Mouse (Mus musculus) splenic B cell, adult 2 months (primary cell): ENCODE measurements around the gene Gpr146.
"Not testable (repeated sequence)": the region's sequence is repeated elsewhere in the genome, so short reads cannot be mapped to it uniquely, and the experiment has no call there.

Experiments
- DNase-seq: peaks from one replicate; pipeline ENCODE4 v3.0.0-alpha.2; 2011; ENCODE audit warnings: low read depth, low spot score
- H3K27me3 ChIP-seq: 2 replicates; pipeline ENCODE4 v1.6.1; 2012; ENCODE audit warnings: mild to moderate bottlenecking, low read length, moderate library complexity, mixed read lengths; ENCODE audit not compliant: control insufficient read depth, poor library complexity, insufficient read depth, severe bottlenecking
- H3K36me3 ChIP-seq: 2 replicates; pipeline ENCODE4 v1.6.1; 2012; ENCODE audit warnings: mild to moderate bottlenecking, low read length, moderate library complexity, mixed read lengths; ENCODE audit not compliant: control insufficient read depth, poor library complexity, insufficient read depth, severe bottlenecking

Gpr146 gene

DNA sequence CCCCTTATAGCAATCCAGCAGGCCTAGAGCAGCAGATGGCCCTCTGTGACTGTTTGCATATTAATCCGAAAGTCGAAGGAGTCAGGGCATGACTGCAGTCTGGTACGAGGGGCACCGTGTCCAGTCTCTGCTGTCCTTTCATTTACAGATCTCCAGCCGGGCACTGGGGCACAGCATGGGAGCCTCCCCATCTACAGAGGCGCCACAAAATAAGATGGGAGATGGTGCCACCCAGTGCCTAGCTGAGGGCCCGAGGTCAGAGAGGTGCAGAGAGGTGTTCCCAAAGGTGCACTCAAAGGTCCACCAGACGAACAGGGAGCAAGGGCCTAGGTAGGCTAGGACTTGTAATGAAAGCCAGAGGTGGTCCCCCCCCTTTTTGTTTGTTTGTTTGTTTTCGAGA is 5.7 kb downstream of the Gpr146 start:
- no peaks in the 10 kb centered on the region; the same call in 1 of the 2 replicates for H3K36me3 ChIP-seq
- H3K27me3 ChIP-seq, result no peaks in the 10 kb centered on the region
- DNase-seq, result no peak

DNA sequence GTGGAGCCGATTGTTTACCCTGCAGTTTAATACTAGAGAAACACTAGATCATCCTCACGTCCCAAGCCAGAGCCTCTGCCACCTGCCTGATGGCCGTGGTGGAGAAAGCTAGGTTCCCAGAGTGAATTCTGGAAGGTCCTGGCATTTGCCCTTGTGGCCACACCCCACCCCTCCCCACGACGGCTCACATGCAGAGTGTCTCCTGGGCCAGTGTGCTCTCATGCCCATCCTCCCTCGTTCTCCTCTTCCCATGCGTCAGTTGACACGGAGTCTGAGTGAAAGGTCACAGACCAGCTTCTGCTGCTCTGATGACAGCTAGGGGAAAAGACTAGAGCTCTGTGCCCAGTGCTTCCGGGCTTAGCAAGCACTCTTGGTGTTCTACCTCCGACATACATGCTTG is 7.0 kb downstream of the Gpr146 start:
- DNase-seq, result no peak
- Histone ChIP-seq H3K27me3 (no peaks in the 10 kb centered on the region), H3K36me3 (no peaks in the 10 kb centered on the region; the same call in 1 of the 2 replicates)

DNA sequence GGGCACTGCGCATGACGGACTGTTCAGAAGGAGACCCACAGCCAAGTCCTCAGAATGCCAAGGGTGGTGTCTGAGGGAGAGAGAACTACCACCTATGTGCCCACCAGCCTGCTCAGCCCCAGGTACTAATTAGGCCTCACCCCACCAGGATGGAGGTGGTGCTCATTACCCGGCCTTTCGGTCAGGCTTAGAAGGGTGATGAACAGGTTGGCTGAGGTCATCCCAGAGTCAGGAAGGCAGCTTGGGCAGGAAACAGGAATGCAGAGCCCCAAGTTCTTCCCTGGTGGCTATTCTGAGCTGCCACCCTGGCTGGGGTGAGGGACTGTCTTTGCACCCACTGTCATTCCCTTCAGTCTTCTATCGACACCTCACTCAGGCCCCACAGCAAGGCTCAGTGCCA is 8.6 kb downstream of the Gpr146 start:
- DNase-seq, result no peak
- Histone ChIP-seq H3K27me3 (no peaks in the 10 kb centered on the region), H3K36me3 (no peaks in the 10 kb centered on the region; the same call in 1 of the 2 replicates)

DNA sequence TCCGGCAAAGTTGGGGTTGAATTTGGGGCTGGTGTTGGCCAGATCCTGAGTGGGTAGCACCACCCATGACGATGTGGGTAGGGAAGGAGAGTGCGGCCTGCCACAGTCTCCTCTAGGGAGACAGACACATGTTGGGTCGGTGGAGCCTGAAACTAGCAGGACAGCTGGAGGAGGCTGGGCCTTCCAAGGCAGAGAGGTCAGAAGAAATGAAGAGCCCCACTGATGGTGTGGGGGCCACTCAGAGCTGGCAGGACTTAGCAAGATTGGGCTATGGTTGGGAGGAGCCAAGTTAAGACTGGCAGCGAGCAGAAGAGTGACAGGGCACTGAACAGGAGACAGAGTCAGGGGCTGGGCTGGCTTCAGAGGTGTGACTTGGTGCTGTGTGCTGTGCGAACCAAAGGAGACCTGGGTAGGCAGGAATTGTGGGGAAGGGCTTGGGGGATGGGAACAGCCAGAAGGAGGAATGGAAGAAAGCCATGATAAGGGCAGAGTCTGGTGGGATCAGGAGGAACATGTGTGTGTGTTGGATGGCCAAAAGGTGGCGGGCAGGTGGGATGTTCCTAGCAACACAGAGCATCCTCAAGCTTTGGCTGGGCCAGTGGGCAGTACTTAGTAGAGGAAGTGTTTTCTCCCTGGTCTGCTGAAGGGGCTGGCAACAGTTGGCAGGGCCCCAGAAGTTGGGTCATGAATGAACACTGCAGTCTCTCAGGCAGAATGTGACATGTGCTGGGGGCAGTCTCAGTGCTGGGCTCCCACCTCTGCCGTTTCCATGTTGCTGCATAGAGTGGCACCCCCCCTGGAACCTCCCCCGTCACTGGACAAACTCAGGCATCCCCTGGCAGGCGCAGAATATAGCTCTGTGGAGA is 10.1 kb downstream of the Gpr146 start:
- Histone ChIP-seq H3K27me3 (no peaks in the 10 kb centered on the region), H3K36me3 (no peaks in the 10 kb centered on the region; the same call in 1 of the 2 replicates)
- DNase-seq, result no peak

DNA sequence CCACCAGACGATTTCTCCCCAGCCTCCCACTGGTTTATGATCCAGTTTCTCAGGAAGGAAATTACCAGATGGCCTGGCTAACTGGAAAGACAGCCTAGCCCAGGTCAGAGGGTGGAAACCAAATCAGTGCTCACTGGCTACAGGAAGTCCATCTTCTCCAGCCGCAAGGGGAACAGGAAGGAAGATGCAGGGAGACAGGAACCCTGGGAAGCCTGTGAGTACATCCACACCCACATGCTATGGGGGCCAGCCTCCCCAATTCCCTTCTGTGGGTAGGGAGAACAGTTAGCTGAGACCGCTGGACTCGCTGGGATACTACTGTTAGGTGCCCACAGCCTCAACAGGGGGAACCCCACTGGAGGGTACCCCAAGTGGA is 10.7 kb downstream of the Gpr146 start:
- Histone ChIP-seq H3K27me3 (no peaks in the 10 kb centered on the region), H3K36me3 (peaks cover 4% of the 10 kb centered on the region)
- no peak for DNase-seq

DNA sequence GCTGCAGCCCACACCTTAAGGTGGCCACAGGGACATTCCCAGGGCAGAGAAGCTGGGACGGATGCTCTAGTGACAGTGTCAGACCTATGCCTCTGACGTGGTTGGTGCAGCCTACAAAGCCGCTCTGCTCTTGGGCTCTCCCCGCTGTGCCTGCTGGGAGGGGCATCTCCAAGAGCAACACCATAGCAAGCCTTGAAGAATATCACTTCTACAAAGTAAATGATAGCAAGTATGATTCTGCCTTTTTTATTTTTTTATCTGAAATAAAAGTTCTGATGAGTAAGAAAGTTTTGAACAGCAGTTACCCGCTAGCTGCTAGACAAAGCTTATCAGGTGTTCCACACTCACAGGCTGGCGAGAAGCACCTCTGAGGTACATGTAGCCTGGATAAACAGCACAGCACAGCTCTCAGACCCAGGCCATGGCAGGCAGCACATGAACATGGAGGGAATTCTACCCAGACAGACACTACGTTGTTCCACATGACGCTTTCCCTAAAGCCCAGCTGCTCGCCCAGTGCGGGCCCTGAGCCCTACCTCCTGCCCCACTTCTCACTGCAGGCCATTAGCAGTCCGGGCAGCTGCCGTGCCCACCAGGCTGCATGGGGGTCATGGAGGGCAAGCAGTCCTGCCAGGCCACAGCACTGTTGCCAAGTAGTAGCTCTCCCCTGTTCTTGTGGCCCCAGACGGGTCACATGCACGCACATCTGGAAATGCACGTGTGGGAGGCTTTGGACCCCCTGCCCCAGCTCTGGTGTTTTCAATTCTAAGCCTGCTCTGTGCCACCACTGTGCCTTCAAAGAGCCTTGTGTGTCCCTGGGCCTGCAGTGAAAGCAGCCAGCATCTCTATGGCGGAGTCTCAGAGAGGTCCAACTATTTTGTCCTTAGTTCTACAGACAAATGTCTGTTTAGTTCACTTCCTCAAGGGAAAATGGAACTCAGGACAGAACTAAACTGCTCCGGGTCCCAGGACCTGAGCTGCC is 11.5 kb downstream of the Gpr146 start:
- H3K27me3 ChIP-seq, result no peaks in the 10 kb centered on the region
- no peak for DNase-seq
- H3K36me3 ChIP-seq, result peaks cover 4% of the 10 kb centered on the region

DNA sequence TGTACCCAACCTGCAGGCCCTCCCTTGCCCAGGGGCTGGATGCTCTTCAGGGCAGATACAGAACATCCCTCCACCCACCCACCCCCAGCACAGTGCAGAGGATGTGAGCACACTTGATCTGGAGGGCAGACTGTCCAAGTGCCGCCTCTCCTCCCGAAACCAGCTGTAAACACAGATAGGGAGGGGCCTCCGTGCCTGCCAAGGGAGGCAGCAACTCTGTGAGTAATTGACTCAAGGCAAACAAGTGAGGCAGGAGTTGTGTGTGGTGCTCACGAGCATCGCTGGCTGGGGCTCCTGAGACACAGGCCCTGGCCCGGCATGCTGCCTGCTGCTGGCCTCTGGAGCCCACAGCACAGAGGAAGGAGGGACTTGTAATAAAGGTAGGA is 12.2 kb downstream of the Gpr146 start:
- H3K27me3 ChIP-seq, result no peaks in the 10 kb centered on the region
- no peak for DNase-seq
- H3K36me3 ChIP-seq, result peaks cover 4% of the 10 kb centered on the region

DNA sequence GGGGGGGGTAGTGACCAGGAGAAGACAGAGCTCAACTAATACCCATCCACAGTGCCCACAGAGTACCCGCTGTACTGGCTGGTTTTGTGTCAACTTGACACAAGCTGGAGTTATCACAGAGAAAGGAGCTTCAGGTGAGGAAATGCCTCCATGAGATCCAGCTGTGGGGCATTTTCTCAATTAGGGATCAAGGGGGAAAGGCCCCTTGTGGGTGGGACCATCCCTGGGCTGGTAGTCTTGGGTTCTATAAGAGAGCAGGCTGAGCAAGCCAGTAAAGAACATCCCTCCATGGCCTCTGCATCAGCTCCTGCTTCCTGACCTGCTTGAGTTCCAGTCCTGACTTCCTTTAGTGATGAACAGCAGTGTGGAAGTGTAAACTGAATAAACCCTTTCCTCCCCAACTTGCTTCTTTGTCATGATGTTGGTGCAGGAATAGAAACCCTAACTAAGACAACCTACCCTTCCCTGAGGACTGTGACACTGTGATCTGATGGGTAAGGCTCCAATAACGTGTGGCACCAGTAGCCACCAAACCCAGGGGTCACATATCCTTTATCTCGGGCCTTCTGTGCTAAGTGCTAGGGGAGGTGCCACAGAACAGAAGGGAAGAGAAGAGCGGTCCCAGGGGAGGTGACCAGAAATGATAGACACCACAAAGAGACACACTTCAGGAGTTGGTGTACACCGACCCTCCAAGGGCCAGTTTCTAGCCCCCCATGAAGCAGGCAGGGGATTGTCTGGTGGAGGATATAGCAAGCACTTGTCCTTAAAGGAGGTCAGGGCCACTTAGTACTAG is 13.0 kb downstream of the Gpr146 start:
- H3K36me3 ChIP-seq, DNase-seq, H3K27me3 ChIP-seq: not testable (repeated sequence)

DNA sequence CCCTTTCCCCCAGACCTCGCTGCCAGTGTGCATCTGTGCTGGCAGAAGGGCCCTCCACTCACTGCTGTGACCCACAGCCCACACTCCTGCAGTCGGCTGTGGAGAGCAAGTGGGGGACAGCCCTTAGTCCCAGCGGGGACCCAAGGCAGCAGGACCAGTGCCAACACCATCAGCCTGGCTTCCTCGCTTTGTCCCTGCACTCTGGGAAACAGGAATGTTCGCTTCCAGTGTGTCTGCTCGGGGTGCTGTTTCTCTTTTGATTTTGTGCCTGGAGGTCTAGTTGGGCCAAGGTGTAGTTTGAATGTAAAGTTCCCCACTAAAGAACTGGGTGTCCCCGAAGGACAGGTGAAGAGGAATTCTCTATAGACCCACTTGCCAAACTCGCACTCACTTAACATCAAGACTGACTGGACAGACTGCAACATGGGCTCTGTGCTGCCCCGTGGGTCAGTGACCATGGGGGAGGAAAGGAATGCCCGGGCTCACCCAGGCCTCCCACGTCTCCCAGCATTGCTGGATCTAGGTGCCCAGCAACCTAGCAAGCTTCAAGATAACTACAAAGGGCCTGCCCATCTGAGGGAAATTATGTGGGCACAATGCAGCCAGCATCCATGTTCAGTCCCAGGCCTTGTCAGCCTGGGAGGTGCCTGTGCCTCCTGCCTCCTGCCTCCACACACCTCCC is 14.0 kb downstream of the Gpr146 start:
- H3K36me3 ChIP-seq, result peaks cover 7% of the 10 kb centered on the region
- no peak for DNase-seq
- no peaks in the 10 kb centered on the region for H3K27me3 ChIP-seq

DNA sequence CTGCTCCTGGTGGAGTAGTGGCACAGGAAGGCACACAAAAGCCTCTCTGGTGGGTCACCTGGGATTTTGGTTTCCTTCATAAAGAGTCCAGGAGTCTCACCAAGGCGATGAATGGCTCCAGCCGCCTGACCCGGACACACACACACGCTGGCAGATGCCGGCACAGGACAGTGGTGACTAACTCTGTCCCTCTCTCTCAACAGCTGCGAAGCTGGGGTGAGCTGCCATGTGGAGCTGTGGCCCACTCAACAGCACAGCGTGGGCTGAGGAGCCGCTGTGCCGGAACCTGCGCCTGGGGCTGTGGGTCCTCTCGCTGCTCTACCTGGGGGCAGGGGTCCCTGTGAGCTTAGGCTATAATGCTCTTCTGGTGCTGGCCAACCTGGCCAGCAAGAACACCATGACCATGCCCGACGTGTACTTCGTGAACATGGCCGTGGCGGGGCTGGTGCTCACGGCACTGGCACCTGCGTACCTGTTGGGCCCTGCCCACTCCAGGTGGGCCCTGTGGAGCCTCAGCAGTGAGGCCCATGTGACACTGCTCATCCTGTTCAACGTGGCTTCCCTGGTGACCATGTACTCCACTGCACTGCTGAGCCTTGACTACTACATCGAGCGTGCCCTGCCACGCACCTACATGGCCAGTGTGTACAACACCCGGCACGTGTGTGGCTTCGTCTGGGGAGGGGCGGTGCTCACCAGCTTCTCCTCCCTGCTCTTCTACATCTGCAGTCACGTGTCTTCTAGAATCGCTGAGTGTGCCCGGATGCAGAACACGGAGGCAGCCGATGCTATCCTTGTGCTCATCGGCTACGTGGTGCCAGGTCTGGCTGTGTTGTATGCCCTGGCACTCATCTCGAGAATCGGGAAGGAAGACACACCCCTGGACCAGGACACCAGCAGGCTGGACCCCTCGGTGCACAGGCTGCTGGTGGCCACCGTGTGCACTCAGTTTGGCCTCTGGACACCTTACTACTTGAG is 15.0 kb downstream of the Gpr146 start:
- peaks cover 7% of the 10 kb centered on the region for H3K36me3 ChIP-seq
- no peak for DNase-seq
- no peaks in the 10 kb centered on the region for H3K27me3 ChIP-seq

DNA sequence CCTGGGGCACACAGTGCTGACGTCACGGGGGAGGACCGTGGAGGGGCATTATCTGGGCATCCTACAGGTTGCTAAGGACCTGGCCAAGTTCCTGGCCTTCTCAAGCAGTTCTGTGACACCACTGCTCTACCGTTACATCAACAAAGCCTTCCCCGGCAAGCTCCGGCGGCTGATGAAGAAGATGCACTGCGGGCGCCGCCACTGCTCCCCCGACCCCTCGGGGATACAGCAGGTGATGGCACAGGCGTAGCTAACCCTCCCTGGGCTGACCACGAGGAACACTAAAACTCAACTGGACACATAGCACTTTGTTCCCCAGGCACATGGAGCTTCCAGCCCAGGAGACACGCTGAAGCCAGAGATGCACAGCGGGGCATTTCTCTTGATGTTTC is 15.7 kb downstream of the Gpr146 start:
- Histone ChIP-seq H3K27me3 (no peaks in the 10 kb centered on the region), H3K36me3 (peaks cover 7% of the 10 kb centered on the region)
- no peak for DNase-seq

DNA sequence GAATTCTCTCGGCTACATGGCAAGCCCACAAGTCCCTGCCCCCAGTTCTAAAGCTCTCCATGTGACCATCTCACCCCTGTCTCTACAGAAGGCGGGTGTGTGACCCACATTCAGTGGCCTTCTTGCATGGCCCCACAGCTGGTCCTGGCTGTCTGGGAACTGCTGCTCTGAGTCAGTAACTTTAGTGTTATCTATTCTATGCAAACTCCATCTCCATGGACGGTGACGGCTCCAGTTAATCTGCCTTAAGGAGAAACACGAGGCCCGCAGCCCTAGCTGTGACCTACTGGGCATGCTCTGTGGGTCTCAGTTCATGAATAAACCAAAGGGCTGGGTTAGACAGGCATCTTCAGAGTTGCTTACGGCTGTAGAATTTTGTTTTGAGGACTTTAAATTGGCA is 16.9 kb downstream of the Gpr146 start:
- peaks cover 7% of the 10 kb centered on the region for H3K36me3 ChIP-seq
- no peaks in the 10 kb centered on the region for H3K27me3 ChIP-seq
- DNase-seq, result no peak

DNA sequence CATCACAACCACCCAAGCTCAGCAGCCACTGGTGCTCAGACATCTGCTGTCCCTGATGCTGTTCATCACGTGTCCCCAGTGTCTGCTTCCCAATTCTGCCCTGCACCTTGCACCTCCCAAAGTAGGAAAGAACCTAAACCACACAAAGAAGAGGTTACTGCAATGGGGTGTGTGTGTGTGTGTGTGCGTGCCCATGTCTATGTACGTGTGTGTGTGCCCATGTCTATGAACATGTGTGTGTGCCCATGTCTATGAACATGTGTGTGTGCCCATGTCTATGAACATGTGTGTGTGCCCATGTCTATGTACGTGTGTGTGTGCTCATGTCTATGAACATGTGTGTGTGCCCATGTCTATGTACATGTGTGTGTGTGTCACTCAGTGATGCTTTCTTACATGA is 18.0 kb downstream of the Gpr146 start:
- no peak for DNase-seq
- peaks cover 7% of the 10 kb centered on the region for H3K36me3 ChIP-seq

More for the DNA sequence above, 18.0 kb downstream of the Gpr146 start:
- H3K27me3 ChIP-seq, result no peaks in the 10 kb centered on the region
